Mouse (Mus musculus) embryo, embryonic 11 days (tissue): Measurements from ENCODE around the gene Myoz1.
A peak's percentile ranks its signal among the peaks of the same experiment; 100 is the strongest.
"Not testable (repeated sequence)": the region's sequence is repeated elsewhere in the genome, so short reads cannot be mapped to it uniquely, and the experiment has no call there.

Experiments used
- DNase-seq: peaks from one replicate; pipeline ENCODE4 v3.0.0-alpha.2; 2015

Myoz1 gene

GRCm38 (mm10) chr14:20656361-20656760 is at the start of gene Myoz1:
Gene Myoz1 (minus strand): TSS chr14:20656540.
- DNase-seq: no peak

GRCm38 (mm10) chr14:20703461-20703860 is 47.1 kb upstream of the Myoz1 start:
- DNase-seq: not testable (repeated sequence)

GRCm38 (mm10) chr14:20702741-20703381 is 46.5 kb upstream of the Myoz1 start, which contains the start of gene Chchd1:
Gene Chchd1 (plus strand): TSS chr14:20703006.
- peak; percentile 94 for DNase-seq

GRCm38 (mm10) chr14:20702096-20702740 is 45.9 kb upstream of the Myoz1 start:
- DNase-seq: no peak

GRCm38 (mm10) chr14:20701554-20701953 is 45.2 kb upstream of the Myoz1 start:
- no peak for DNase-seq

GRCm38 (mm10) chr14:20700362-20700761 is 44.0 kb upstream of the Myoz1 start:
- no peak for DNase-seq

GRCm38 (mm10) chr14:20698515-20698914 is 42.2 kb upstream of the Myoz1 start:
- DNase-seq: no peak

GRCm38 (mm10) chr14:20696986-20697385 is 40.6 kb upstream of the Myoz1 start:
- DNase-seq: peak; percentile 70

GRCm38 (mm10) chr14:20695761-20696520 is 39.6 kb upstream of the Myoz1 start:
- DNase-seq: no peak

- peak; percentile 96 for DNase-seq
Observed at GRCm38 (mm10) chr14:20694884-20695760, 38.8 kb upstream of the Myoz1 start, which contains the start of gene Fut11. Gene Fut11 (plus strand): TSS chr14:20694968.

- DNase-seq: no peak
Observed at GRCm38 (mm10) chr14:20694185-20694883, 38.0 kb upstream of the Myoz1 start.

- DNase-seq: no peak
Observed at GRCm38 (mm10) chr14:20693589-20694101, 37.3 kb upstream of the Myoz1 start.

- DNase-seq: no peak
Observed at GRCm38 (mm10) chr14:20691772-20692171, 35.4 kb upstream of the Myoz1 start.

GRCm38 (mm10) chr14:20689009-20689408 is 32.7 kb upstream of the Myoz1 start:
- DNase-seq: no peak

GRCm38 (mm10) chr14:20686576-20686975 is 30.2 kb upstream of the Myoz1 start:
- DNase-seq: no peak

- DNase-seq: no peak
Observed at GRCm38 (mm10) chr14:20682498-20682897, 26.2 kb upstream of the Myoz1 start.

- DNase-seq: no peak
Observed at GRCm38 (mm10) chr14:20681742-20682141, 25.4 kb upstream of the Myoz1 start.

GRCm38 (mm10) chr14:20677906-20678305 is 21.6 kb upstream of the Myoz1 start:
- DNase-seq: no peak

GRCm38 (mm10) chr14:20674064-20674833 is 17.9 kb upstream of the Myoz1 start, which contains the start of gene Sec24c:
Gene Sec24c (plus strand): TSS chr14:20674308.
- DNase-seq: peak; percentile 100

- no peak for DNase-seq
Observed at GRCm38 (mm10) chr14:20673735-20674063, 17.4 kb upstream of the Myoz1 start.

GRCm38 (mm10) chr14:20672990-20673389 is 16.6 kb upstream of the Myoz1 start:
- DNase-seq: no peak
